Mouse (Mus musculus) thymus, postnatal 14 days (tissue): Measurements from ENCODE around the gene Tor4a.
A peak's percentile ranks its signal among the peaks of the same experiment; 100 is the strongest.

Source experiments
- DNase-seq: peaks from one replicate; pipeline ENCODE4 v3.0.0; 2021

The Tor4a gene

GRCm38 (mm10) chr2:25185625-25186574, 10.8 kb downstream of the Tor4a start:
- DNase-seq, result peak; percentile 72

GRCm38 (mm10) chr2:25184496-25184895, 12.2 kb downstream of the Tor4a start:
- no peak for DNase-seq

GRCm38 (mm10) chr2:25183336-25183735, 13.3 kb downstream of the Tor4a start:
- DNase-seq, result peak; percentile 43

GRCm38 (mm10) chr2:25182664-25183063, 14.0 kb downstream of the Tor4a start:
- no peak for DNase-seq

GRCm38 (mm10) chr2:25181891-25182397, 14.7 kb downstream of the Tor4a start:
- peak; percentile 19 for DNase-seq

GRCm38 (mm10) chr2:25180973-25181890, 15.5 kb downstream of the Tor4a start:
- peak; percentile 65 for DNase-seq

- peak; percentile 93 for DNase-seq
Measured at GRCm38 (mm10) chr2:25180478-25180903, 16.2 kb downstream of the Tor4a start, which contains the start of gene Nrarp. Nrarp (plus strand) TSS chr2:25180758.

GRCm38 (mm10) chr2:25179566-25180217, 17.0 kb downstream of the Tor4a start:
- no peak for DNase-seq

- DNase-seq, result no peak
Measured at GRCm38 (mm10) chr2:25178285-25178972, 18.3 kb downstream of the Tor4a start.

- DNase-seq, result no peak
Measured at GRCm38 (mm10) chr2:25177685-25178084, 19.0 kb downstream of the Tor4a start.

GRCm38 (mm10) chr2:25177076-25177475, 19.6 kb downstream of the Tor4a start:
- DNase-seq, result no peak

GRCm38 (mm10) chr2:25176573-25176972, 20.1 kb downstream of the Tor4a start:
- no peak for DNase-seq

GRCm38 (mm10) chr2:25175690-25176078, 21.0 kb downstream of the Tor4a start:
- no peak for DNase-seq

GRCm38 (mm10) chr2:25174866-25175689, 21.6 kb downstream of the Tor4a start:
- no peak for DNase-seq

- DNase-seq, result no peak
Measured at GRCm38 (mm10) chr2:25173821-25174220, 22.9 kb downstream of the Tor4a start.

- DNase-seq, result no peak
Measured at GRCm38 (mm10) chr2:25172629-25173028, 24.1 kb downstream of the Tor4a start.

- no peak for DNase-seq
Measured at GRCm38 (mm10) chr2:25171769-25172153, 24.9 kb downstream of the Tor4a start.

- DNase-seq, result no peak
Measured at GRCm38 (mm10) chr2:25171101-25171768, 25.5 kb downstream of the Tor4a start.

GRCm38 (mm10) chr2:25170326-25171100, 26.2 kb downstream of the Tor4a start:
- no peak for DNase-seq

GRCm38 (mm10) chr2:25169778-25170177, 26.9 kb downstream of the Tor4a start:
- no peak for DNase-seq
